Mouse (Mus musculus): ENCODE measurements around the gene Ccdc174. TPM values are rescaled to one million over a fixed set of nuclear protein-coding genes. Genes with fewer than 3 reads are reported as not detected.
A peak's percentile ranks its signal among the peaks of the same experiment; 100 is the strongest.
"Not testable (repeated sequence)": the region's sequence is repeated elsewhere in the genome, so short reads cannot be mapped to it uniquely, and the experiment has no call there.

Gene Ccdc174
- polyA plus RNA-seq, 1 experiment from 2014 or later, result 18.6 TPM

DNA sequence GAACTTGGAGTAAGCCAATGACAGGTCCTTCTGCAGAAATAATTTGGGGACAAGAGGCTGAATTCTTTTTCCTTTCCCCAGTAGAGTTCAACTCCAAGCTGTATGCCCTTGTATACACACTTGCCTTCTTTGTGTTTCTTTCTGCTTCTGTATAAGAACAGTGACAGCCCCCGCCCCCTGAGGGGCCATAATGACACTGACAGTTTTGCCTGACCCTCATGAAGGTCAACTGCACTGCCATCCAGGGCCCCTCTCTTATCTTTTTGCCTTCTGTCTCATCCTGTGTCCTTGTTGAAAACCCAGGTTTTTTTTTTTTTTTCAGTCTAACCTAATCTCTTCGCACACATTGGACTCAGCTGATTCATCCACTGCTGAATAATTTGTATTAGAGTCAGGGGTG, 5.1 kb upstream of the Ccdc174 start:
- 29% methylated on average over 2 of the region's 2 CpGs for WGBS (ENCODE audit: insufficient replicate concordance)
- H3K4me2 ChIP-seq, result no peak overlapping the region
- peaks cover 16% of the 10 kb centered on the region for H3K4me1 ChIP-seq
- no peak overlapping the region for H3K27ac ChIP-seq
- ATAC-seq, result no peak
- 0 out of 2 replicates have a peak, but pooled peaks cover 12% of the 10 kb centered on the region for H3K27me3 ChIP-seq (replicated peaks)
- no peaks in the 10 kb centered on the region for H3K9me3 ChIP-seq (replicated peaks)
- no peak overlapping the region for H3K4me3 ChIP-seq
- H3K9ac ChIP-seq, result no peak overlapping the region
- no peaks in the 10 kb centered on the region for H3K36me3 ChIP-seq

GRCm38 (mm10) chr6:91883859-91884258, 6.0 kb downstream of the Ccdc174 start:
- Histone ChIP-seq H3K36me3 (peaks cover 72% of the 10 kb centered on the region), H3K9me3 (replicated peaks) (no peaks in the 10 kb centered on the region), H3K27me3 (replicated peaks) (no peaks in the 10 kb centered on the region), H3K9ac (no peak overlapping the region), H3K4me2 (0 out of 2 replicates have a peak overlapping the region, but pooled peaks have one; percentile 1), H3K27ac (peak overlapping the region; percentile 39; the same call in 1 of the 2 replicates), H3K4me1 (peaks cover 37% of the 10 kb centered on the region), H3K4me3 (no peak overlapping the region)
- WGBS (ENCODE audit: insufficient replicate concordance), result 16% methylated on average over 2 of the region's 2 CpGs
- peak; percentile 61; the same call in 1 of the 2 replicates for ATAC-seq

- H3K4me2 ChIP-seq, result no peak overlapping the region
- H3K27ac ChIP-seq, result no peak overlapping the region
- H3K36me3 ChIP-seq, result peaks cover 84% of the 10 kb centered on the region
- H3K4me1 ChIP-seq, result no peaks in the 10 kb centered on the region
- no peak overlapping the region for H3K9ac ChIP-seq
- no peak overlapping the region for H3K4me3 ChIP-seq
- no peaks in the 10 kb centered on the region for H3K9me3 ChIP-seq (replicated peaks)
- 71% methylated on average over 3 of the region's 3 CpGs for WGBS (ENCODE audit: insufficient replicate concordance)
- no peaks in the 10 kb centered on the region for H3K27me3 ChIP-seq (replicated peaks)
- ATAC-seq, result no peak
These were observed 11.5 kb downstream of the Ccdc174 start for GRCm38 (mm10) chr6:91889255-91889906.

GRCm38 (mm10) chr6:91890615-91891014, 12.8 kb downstream of the Ccdc174 start:
- H3K9ac ChIP-seq, result no peak overlapping the region
- no peak overlapping the region for H3K4me2 ChIP-seq
- H3K27ac ChIP-seq, result no peak overlapping the region
- no peak for ATAC-seq
- peaks cover 89% of the 10 kb centered on the region for H3K36me3 ChIP-seq
- H3K9me3 ChIP-seq (replicated peaks), result no peaks in the 10 kb centered on the region
- no peaks in the 10 kb centered on the region for H3K27me3 ChIP-seq (replicated peaks)
- 92% methylated on average over 5 of the region's 5 CpGs for WGBS (ENCODE audit: insufficient replicate concordance)
- H3K4me1 ChIP-seq, result no peaks in the 10 kb centered on the region
- no peak overlapping the region for H3K4me3 ChIP-seq

DNA sequence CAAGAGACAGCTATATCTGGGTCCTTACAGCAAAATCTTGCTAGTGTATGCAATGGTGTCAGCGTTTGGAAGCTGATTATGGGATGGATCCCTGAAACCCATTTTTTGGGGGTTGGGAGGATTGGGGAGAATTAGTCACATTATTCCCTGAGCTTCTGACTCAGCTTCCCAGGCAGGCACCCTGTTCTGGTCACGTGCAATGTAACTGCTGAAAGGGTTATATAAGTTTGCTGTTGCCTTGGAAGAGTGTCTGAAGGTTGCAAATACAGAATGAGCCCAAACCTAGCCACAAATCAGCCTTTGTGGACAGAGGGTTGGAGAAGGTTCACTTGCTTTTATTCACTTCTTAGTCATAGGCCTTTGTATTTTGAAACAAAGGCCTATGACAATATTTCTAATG, 13.9 kb downstream of the Ccdc174 start:
- Histone ChIP-seq H3K9me3 (replicated peaks) (no peaks in the 10 kb centered on the region), H3K4me2 (no peak overlapping the region), H3K36me3 (peaks cover 90% of the 10 kb centered on the region), H3K27ac (no peak overlapping the region), H3K27me3 (replicated peaks) (no peaks in the 10 kb centered on the region), H3K4me1 (no peaks in the 10 kb centered on the region), H3K9ac (no peak overlapping the region), H3K4me3 (no peak overlapping the region)
- no peak for ATAC-seq
- 94% methylated on average over 2 of the region's 2 CpGs for WGBS (ENCODE audit: insufficient replicate concordance)

DNA sequence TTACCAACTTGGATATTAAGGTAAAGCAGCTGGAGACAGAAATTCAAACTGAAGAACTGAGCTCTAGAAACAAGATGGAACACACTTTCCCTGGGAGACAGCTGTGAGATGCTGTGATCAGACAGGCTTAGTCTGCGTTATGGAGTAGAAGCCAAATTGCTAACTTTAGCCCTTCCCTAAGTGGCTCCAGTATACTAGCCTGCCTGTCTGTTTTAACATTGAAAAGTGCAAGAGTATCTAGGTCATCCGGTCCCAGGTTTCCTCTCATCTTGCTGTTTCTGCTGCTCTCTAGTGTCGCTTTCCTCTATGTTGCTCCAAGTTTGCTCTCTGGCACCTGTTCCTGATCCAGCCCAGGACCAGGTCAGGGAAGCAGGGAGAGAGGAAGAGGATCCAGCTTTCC, 18.9 kb downstream of the Ccdc174 start:
- Histone ChIP-seq H3K4me2 (no peak overlapping the region), H3K36me3 (peaks cover 96% of the 10 kb centered on the region), H3K4me3 (no peak overlapping the region), H3K27me3 (replicated peaks) (no peaks in the 10 kb centered on the region), H3K27ac (no peak overlapping the region), H3K4me1 (no peaks in the 10 kb centered on the region), H3K9me3 (replicated peaks) (no peaks in the 10 kb centered on the region), H3K9ac (no peak overlapping the region)
- 82% methylated on average over 3 of the region's 3 CpGs for WGBS (ENCODE audit: insufficient replicate concordance)
- no peak for ATAC-seq

DNA sequence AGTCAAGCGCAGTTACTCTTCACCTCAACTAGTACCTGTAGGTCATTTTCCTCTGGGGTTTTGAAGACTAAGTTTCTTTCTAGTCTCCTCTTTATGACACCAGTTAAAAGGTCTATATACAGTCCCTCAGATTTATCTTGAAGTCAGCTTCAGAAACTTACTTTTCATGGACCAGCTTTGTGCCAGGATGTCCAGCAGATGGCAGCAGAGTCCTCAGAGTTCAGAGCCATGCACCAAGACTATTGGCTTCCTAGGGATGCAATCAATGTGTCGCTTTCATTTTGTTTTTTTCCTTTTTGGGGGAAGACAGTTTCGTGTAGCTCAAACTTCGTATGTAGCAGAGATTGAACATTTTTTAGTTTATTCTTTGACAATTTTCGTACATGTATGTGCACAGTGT, 23.7 kb downstream of the Ccdc174 start:
- Histone ChIP-seq H3K4me1 (no peaks in the 10 kb centered on the region), H3K4me3 (no peak overlapping the region), H3K9ac (no peak overlapping the region), H3K27ac (no peak overlapping the region), H3K27me3 (replicated peaks) (no peaks in the 10 kb centered on the region), H3K36me3 (peaks cover 59% of the 10 kb centered on the region), H3K4me2 (no peak overlapping the region), H3K9me3 (replicated peaks) (no peaks in the 10 kb centered on the region)
- ATAC-seq, result no peak
- whole genome bisulfite sequencing (ENCODE audit: insufficient replicate concordance), result 44% methylated on average over 5 of the region's 5 CpGs

GRCm38 (mm10) chr6:91902509-91902908, 24.7 kb downstream of the Ccdc174 start, which contains the start of gene 4930590J08Rik:
TSS of gene 4930590J08Rik (plus strand) at chr6:91902809.
- H3K4me2 ChIP-seq; H3K27ac ChIP-seq; ATAC-seq; H3K4me3 ChIP-seq; H3K27me3 ChIP-seq (replicated peaks); H3K9me3 ChIP-seq (replicated peaks); H3K9ac ChIP-seq; H3K4me1 ChIP-seq: not testable (repeated sequence)
- WGBS (ENCODE audit: insufficient replicate concordance), result 83% methylated on average over 2 of the region's 2 CpGs
- peaks cover 49% of the 10 kb centered on the region for H3K36me3 ChIP-seq

GRCm38 (mm10) chr6:91914011-91914410, 36.2 kb downstream of the Ccdc174 start:
- no peak overlapping the region for H3K9ac ChIP-seq
- ATAC-seq, result no peak
- 71% methylated on average over 10 of the region's 10 CpGs for WGBS (ENCODE audit: insufficient replicate concordance)
- no peak overlapping the region for H3K27ac ChIP-seq
- no peaks in the 10 kb centered on the region for H3K4me1 ChIP-seq
- no peak overlapping the region for H3K4me2 ChIP-seq
- no peaks in the 10 kb centered on the region for H3K27me3 ChIP-seq (replicated peaks)
- H3K9me3 ChIP-seq (replicated peaks), result no peaks in the 10 kb centered on the region
- no peaks in the 10 kb centered on the region for H3K36me3 ChIP-seq
- H3K4me3 ChIP-seq, result no peak overlapping the region

GRCm38 (mm10) chr6:91917286-91917685, 39.4 kb downstream of the Ccdc174 start:
- Histone ChIP-seq H3K27me3 (replicated peaks) (no peaks in the 10 kb centered on the region), H3K36me3 (no peaks in the 10 kb centered on the region), H3K4me1 (no peaks in the 10 kb centered on the region), H3K9ac (no peak overlapping the region), H3K9me3 (replicated peaks) (no peaks in the 10 kb centered on the region), H3K4me2 (no peak overlapping the region), H3K27ac (no peak overlapping the region), H3K4me3 (no peak overlapping the region)
- 24% methylated on average over 4 of the region's 4 CpGs for WGBS (ENCODE audit: insufficient replicate concordance)
- no peak for ATAC-seq

- Histone ChIP-seq H3K27ac (no peak overlapping the region), H3K4me2 (no peak overlapping the region), H3K4me1 (no peaks in the 10 kb centered on the region), H3K9ac (no peak overlapping the region), H3K4me3 (no peak overlapping the region), H3K9me3 (replicated peaks) (no peaks in the 10 kb centered on the region), H3K27me3 (replicated peaks) (no peaks in the 10 kb centered on the region), H3K36me3 (no peaks in the 10 kb centered on the region)
- ATAC-seq, result no peak
- WGBS (ENCODE audit: insufficient replicate concordance), result 73% methylated on average over 11 of the region's 11 CpGs
These were observed 39.9 kb downstream of the Ccdc174 start for GRCm38 (mm10) chr6:91917716-91918115.

DNA sequence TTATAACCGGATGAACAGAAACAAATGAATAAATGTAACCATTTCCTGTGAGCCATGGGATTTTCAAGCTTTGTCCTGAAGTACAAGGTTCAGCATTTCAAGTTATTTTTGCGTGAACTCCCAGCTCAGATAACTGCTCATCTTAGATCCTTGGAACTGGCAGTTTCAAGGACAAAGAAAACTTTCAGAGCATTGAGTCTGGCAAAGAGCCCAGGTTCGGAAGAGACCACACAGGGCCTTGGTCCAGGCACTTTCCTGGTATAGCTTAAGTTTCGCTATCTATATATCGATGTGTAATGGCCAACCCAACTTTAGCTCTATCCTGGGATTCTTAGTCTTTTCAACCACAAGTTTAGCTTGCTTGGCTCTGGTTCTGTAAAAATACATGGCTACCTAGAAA, 53.4 kb downstream of the Ccdc174 start:
- H3K27me3 ChIP-seq (replicated peaks), result no peaks in the 10 kb centered on the region
- WGBS (ENCODE audit: insufficient replicate concordance), result 75% methylated on average over 5 of the region's 5 CpGs
- no peak for ATAC-seq
- no peak overlapping the region for H3K9ac ChIP-seq
- H3K27ac ChIP-seq, result no peak overlapping the region
- no peak overlapping the region for H3K4me2 ChIP-seq
- H3K4me3 ChIP-seq, result no peak overlapping the region
- no peaks in the 10 kb centered on the region for H3K4me1 ChIP-seq
- no peaks in the 10 kb centered on the region for H3K9me3 ChIP-seq (replicated peaks)
- no peaks in the 10 kb centered on the region for H3K36me3 ChIP-seq

- whole genome bisulfite sequencing (ENCODE audit: insufficient replicate concordance), result 61% methylated on average over 4 of the region's 4 CpGs
- H3K27ac ChIP-seq, result no peak overlapping the region
These were observed 60.6 kb downstream of the Ccdc174 start for GRCm38 (mm10) chr6:91938491-91938890.

More at GRCm38 (mm10) chr6:91938491-91938890, 60.6 kb downstream of the Ccdc174 start:
- Histone ChIP-seq H3K9me3 (replicated peaks) (no peaks in the 10 kb centered on the region), H3K4me3 (no peak overlapping the region), H3K36me3 (no peaks in the 10 kb centered on the region), H3K4me2 (no peak overlapping the region), H3K4me1 (no peaks in the 10 kb centered on the region), H3K9ac (no peak overlapping the region), H3K27me3 (replicated peaks) (no peaks in the 10 kb centered on the region)
- ATAC-seq, result no peak

Data from liver, embryonic 12.5 days (tissue).